ENCODE assay signal across 9 mouse cellular contexts in genomic region chr19:46456018-46456735, GRCm38 (mm10). TPM values are rescaled to one million over a fixed set of nuclear protein-coding genes. Genes with fewer than 3 reads are reported as not detected.
A peak's percentile ranks its signal among the peaks of the same experiment; 100 is the strongest.
DNase-seq lines count a peak whose midpoint lies in the region; ATAC-seq and TF ChIP-seq lines count a peak whose summit lies in the region.
"Had no signal": no experiment of that assay in that cellular context is flagged by ENCODE, and none has a peak within 500 bp of the region (broad histone marks: within the 10 kb centered on the region; RNA-seq: fewer than 3 reads in every experiment).

No protein-coding gene starts in this region.

- no peak overlapping the region for H3K4me2 ChIP-seq in hindbrain, embryonic 11.5 days (replicated peaks; ENCODE audit: low read depth, low read length)
- H3K4me2 ChIP-seq in neural tube, embryonic 15.5 days = no peak overlapping the region

- DNase-seq in layer of hippocampus, adult 2 months (ENCODE audit: low spot score in 2 of 2) = peak in 1 of 2 experiments; percentile 12
- DNase-seq in layer of hippocampus, postnatal 25 days (ENCODE audit: extremely low spot score in 1 of 2, low spot score in 1 of 2) = no peak
- no peak for DNase-seq in hindbrain, embryonic 11.5 days (ENCODE audit: low spot score)
- no peak for DNase-seq in limb, embryonic 10.5 days (ENCODE audit: low spot score)
- DNase-seq in thymus, postnatal 25 days = no peak
- DNase-seq in gastrocnemius, postnatal 4 days (ENCODE audit: low spot score in 2 of 2) = no peak
- DNase-seq in ovary, postnatal 10 days (ENCODE audit: low spot score) = no peak
- DNase-seq: cerebellum, postnatal 25 days had no signal

- ATAC-seq in hindbrain, embryonic 11.5 days (ENCODE audit: low FRiP score) = no peak
- ATAC-seq in neural tube, embryonic 15.5 days (ENCODE audit: low FRiP score) = no peak

- TF ChIP-seq CTCF in layer of hippocampus, adult 2 months (conservative IDR thresholded peaks at IDR 0.05) = no peak

- no peak overlapping the region for H3K9ac ChIP-seq in hindbrain, embryonic 11.5 days (ENCODE audit: low read depth, low read length)
- no peak overlapping the region for H3K9ac ChIP-seq in neural tube, embryonic 15.5 days (replicated peaks)

- peaks cover 2% of the 10 kb centered on the region; the same call in 1 of the 2 replicates for H3K4me1 ChIP-seq in hindbrain, embryonic 11.5 days (replicated peaks; ENCODE audit: control insufficient read depth, insufficient read depth, low read length)
- peaks cover 35% of the 10 kb centered on the region for H3K4me1 ChIP-seq in limb, embryonic 10.5 days
- peaks cover 40% of the 10 kb centered on the region for H3K4me1 ChIP-seq in neural tube, embryonic 15.5 days

- no peaks in the 10 kb centered on the region for H3K9me3 ChIP-seq in hindbrain, embryonic 11.5 days (ENCODE audit: control insufficient read depth, low read length)
- H3K9me3 ChIP-seq in limb, embryonic 10.5 days (replicated peaks) = no peaks in the 10 kb centered on the region
- H3K9me3 ChIP-seq in neural tube, embryonic 15.5 days (replicated peaks) = no peaks in the 10 kb centered on the region

- H3K36me3 ChIP-seq in hindbrain, embryonic 11.5 days (ENCODE audit: control insufficient read depth, insufficient read depth, low read length) = no peaks in the 10 kb centered on the region
- peaks cover 96% of the 10 kb centered on the region for H3K36me3 ChIP-seq in limb, embryonic 10.5 days
- H3K36me3 ChIP-seq in neural tube, embryonic 15.5 days = peaks cover 23% of the 10 kb centered on the region

- 89% methylated on average over 5 of the region's 5 CpGs for WGBS in hindbrain, embryonic 11.5 days
- WGBS in limb, embryonic 10.5 days = 88% methylated on average over 5 of the region's 5 CpGs
- 91% methylated on average over 5 of the region's 5 CpGs for WGBS in neural tube, embryonic 15.5 days

- peak overlapping the region; percentile 69; the same call in 1 of the 2 replicates for H3K27ac ChIP-seq in layer of hippocampus, adult 2 months
- H3K27ac ChIP-seq in hindbrain, embryonic 11.5 days (ENCODE audit: low read depth, low read length) = 0 out of 2 replicates have a peak overlapping the region, but pooled peaks have one; percentile 58
- H3K27ac ChIP-seq in limb, embryonic 10.5 days = peak overlapping the region; percentile 72
- H3K27ac ChIP-seq in neural tube, embryonic 15.5 days (replicated peaks) = peak overlapping the region; percentile 42

- H3K27me3 ChIP-seq in hindbrain, embryonic 11.5 days (ENCODE audit: control insufficient read depth, insufficient read depth, low read length) = no peaks in the 10 kb centered on the region
- no peaks in the 10 kb centered on the region for H3K27me3 ChIP-seq in limb, embryonic 10.5 days (ENCODE audit: low read depth, poor library complexity, severe bottlenecking)
- no peaks in the 10 kb centered on the region for H3K27me3 ChIP-seq in neural tube, embryonic 15.5 days (replicated peaks)

- no peak overlapping the region for H3K4me3 ChIP-seq in layer of hippocampus, adult 2 months
- no peak overlapping the region for H3K4me3 ChIP-seq in hindbrain, embryonic 11.5 days (ENCODE audit: low read depth, low read length)
- H3K4me3 ChIP-seq in limb, embryonic 10.5 days = no peak overlapping the region
- no peak overlapping the region for H3K4me3 ChIP-seq in neural tube, embryonic 15.5 days (replicated peaks)

RNA-seq across cellular contexts. Expression of gene Trim8, which starts 45.3 kb away (rescaled TPM):
- total RNA-seq in layer of hippocampus, adult 2 months (2021) = 100 to 1,000 TPM in 1 of 2 experiments, 10 to 100 TPM in 1; 99.9 to 108 TPM
- 100 to 1,000 TPM; 105 to 109 TPM for total RNA-seq in layer of hippocampus, postnatal 25 days (2021)
- polyA plus RNA-seq in hindbrain, embryonic 11.5 days (2014; fragmentation: Nextera tagmentation; extraction: Ambion mirVana) = 28.4 and 30.6 TPM in 2 replicates
- 13.0 and 15.2 TPM in 2 replicates for polyA plus RNA-seq in limb, embryonic 10.5 days (2016; fragmentation: Nextera tagmentation; extraction: Ambion mirVana)
- 23.5 and 25.5 TPM in 2 replicates for polyA plus RNA-seq in neural tube, embryonic 15.5 days (2015; fragmentation: Nextera tagmentation; extraction: Ambion mirVana)
- 10 to 100 TPM; 40.4 to 41.4 TPM for total RNA-seq in gastrocnemius, postnatal 4 days (2021)

RNA-seq across cellular contexts. Expression of gene Sufu, which starts 59.5 kb away (rescaled TPM):
- 10 to 100 TPM; 20.3 to 23.2 TPM for total RNA-seq in layer of hippocampus, adult 2 months (2021)
- total RNA-seq in layer of hippocampus, postnatal 25 days (2021) = 10 to 100 TPM; 19.4 to 22.1 TPM
- 31.9 and 33.2 TPM in 2 replicates for polyA plus RNA-seq in hindbrain, embryonic 11.5 days (2014; fragmentation: Nextera tagmentation; extraction: Ambion mirVana)
- 53.8 and 58.5 TPM in 2 replicates for polyA plus RNA-seq in limb, embryonic 10.5 days (2016; fragmentation: Nextera tagmentation; extraction: Ambion mirVana)
- 18.3 and 21.4 TPM in 2 replicates for polyA plus RNA-seq in neural tube, embryonic 15.5 days (2015; fragmentation: Nextera tagmentation; extraction: Ambion mirVana)
- total RNA-seq in gastrocnemius, postnatal 4 days (2021) = 10 to 100 TPM; 20.1 to 23.5 TPM
